Mouse (Mus musculus) frontal cortex, adult 2 months (tissue): ENCODE data around the gene Lpar2. TPM values are rescaled to one million over a fixed set of nuclear protein-coding genes. Genes with fewer than 3 reads are reported as not detected.
A peak's percentile ranks its signal among the peaks of the same experiment; 100 is the strongest.

Experiments used
- DNase-seq, 2 experiments: peaks; one replicate each; pipeline ENCODE4 v3.0.0; 2022; ENCODE audit warnings: low spot score in 1 of 2; ENCODE audit errors: extremely low spot score in 1 of 2
- polyA plus RNA-seq: library from polyadenylated mRNA; depleted of rRNA; stranded (reverse); fragments of >200 nt; gene quantifications from 2 replicates; pipeline ENCODE4 v1.2.3, GENCODE M21; 2012; rRNA removed

The Lpar2 gene
- polyA plus RNA-seq, 1 experiment, result 0.76 TPM

DNA sequence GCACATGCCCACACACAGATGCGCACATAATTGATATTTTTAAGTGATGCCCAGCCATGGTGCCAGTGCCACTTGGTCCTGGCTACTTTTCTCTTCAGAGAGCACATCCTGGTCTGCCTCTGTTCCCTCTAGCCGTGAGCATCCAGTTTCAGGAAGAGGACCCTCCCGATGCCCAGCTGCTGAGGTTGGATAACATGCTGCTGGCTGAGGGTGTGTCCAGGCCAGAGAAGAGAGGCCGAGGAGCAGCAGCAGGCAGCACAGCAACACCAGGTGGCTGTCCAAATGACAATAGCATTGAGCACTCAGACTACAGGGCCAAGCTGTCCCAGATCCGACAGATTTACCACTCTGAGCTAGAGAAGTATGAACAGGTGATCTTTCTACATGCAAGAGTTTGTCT is 42.0 kb downstream of the Lpar2 start:
- DNase-seq, result no peak

DNA sequence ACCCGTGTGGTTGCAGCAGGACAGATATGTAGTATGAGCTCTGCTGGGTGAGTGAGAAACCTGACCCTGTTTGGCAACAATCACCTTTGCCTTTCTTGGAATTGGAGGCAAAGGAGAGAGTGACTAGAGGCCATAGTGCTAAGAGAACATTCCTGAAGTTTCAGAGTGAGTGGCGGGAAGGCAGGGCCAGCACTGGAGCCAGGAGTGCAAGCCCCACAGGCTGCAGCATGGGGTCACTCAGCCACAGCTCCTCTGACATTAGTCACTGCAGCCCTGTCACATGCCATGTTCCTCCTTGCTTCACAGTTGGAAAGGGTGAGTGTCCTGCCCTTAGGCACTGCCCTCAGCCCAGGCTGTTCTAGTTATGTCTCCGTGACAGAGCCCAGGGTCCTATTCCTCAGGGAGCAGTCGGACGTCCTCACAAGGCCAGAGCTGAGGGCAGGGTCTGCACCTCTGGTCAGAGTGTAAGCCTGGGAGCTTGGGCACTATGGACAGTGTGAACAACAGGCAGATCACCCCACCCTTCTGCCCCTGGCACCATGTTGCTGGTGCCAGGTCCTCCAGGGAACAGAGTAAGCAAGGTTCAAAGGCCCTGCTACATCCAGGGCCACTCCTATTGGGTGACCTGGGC is 45.6 kb downstream of the Lpar2 start:
- DNase-seq, result no peak

GRCm38 (mm10) chr8:69870003-69870765 is 48.0 kb downstream of the Lpar2 start:
- no peak for DNase-seq

DNA sequence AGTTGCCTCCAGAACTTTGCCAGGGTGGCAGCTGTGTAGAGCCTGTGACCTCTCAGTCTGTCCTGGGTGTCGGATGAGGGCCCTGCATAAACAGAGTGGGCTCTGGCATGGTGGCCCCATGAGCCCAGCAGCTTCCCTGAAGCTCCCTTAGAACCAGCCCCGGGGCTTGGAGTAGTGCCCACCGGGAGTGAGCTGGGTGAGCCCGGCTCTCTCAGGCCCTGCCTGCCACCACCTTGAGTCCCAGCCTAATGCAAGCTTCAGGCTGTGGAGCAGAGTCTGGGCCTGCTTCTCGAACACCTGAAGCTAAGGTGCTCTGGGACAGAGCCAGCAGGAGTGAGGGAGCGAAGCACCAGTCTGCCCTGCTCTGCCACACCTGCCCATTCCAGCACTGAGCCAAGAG is 48.7 kb downstream of the Lpar2 start:
- DNase-seq, result no peak

DNA sequence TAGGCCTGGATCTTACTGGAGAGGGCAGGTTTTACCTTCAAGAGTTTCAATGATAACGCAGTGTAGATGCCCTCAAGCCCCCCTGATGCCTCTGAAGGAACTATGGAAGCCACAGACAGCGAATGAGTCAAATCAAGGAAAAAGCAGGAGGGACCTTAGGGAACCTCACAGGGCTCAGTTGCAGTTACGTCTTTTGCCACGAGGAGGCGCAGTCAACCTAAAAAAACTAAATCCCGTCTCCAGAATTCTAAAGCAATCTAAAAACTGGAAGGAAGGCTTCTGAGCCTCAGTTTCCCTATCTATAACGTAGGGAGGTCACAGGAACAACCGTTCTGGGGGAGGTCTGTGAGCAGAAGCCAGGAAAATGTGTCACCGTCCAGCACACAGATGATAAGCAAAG is 51.9 kb downstream of the Lpar2 start:
- peak in 1 of 2 experiments; percentile 90 for DNase-seq

- no peak for DNase-seq
These were observed 52.4 kb downstream of the Lpar2 start for GRCm38 (mm10) chr8:69874654-69875053.

DNA sequence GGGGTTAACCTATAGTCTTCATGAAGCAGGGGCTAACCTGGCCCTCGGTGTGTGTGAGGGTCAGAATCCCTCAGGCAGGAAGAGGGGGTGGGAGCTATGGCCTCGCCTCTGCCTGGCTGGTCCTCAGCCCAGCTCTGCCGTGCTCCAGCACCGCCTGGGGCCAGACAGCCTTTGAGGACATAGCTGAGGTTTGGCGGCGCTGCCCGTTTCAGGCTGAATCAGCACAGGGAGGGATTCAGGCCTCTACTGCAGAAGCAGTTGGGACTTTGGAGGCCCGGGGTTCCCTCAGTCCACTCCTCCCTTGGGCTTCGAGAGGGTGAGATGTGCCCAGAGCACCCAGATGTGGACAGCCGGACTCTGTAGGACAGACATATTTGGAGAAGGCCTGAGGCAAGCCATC is 53.9 kb downstream of the Lpar2 start:
- DNase-seq, result no peak

- DNase-seq, result no peak
These were observed 54.7 kb downstream of the Lpar2 start for GRCm38 (mm10) chr8:69876967-69877366.

- DNase-seq, result no peak
These were observed 55.2 kb downstream of the Lpar2 start for GRCm38 (mm10) chr8:69877396-69877795.

DNA sequence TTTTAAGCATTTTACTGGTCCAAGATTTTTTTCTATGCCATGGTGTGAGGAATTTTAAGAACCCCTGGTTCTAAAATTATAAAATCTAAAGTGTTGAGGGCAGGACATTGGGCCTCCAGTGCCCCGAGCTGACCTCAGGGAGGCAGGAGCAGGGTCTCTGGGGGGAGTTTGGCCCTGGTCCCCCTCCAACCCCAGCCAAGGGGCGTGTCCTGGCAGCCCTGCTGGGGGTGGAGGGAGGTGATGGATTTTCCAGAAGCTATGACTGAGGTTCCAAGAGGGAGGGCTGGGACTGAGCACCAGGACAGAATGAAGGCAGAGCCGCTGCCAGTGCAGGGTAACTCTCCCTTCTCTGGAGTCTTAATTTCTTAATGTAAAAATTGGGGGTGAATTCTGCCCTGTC is 55.8 kb downstream of the Lpar2 start:
- DNase-seq, result no peak

DNA sequence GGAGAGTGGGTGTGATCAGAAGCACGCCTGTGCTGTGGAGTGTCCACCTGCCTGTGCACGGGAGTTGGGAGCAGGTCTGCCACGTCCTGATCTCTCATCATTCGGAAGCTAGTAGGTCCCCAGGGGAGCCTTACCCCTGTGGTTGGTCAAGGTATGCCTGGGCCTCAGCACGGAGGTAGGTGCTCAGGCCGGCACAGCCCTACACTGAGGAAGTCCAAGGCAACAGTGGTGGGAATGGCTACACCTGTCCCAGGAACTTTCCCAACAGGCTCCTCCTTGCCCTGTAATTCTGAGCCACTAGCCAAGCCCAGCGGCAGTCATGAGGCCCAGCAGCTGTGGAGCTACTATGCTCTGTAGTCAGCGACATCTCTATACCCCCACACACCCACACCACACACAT is 57.4 kb downstream of the Lpar2 start:
- DNase-seq, result no peak

Other genes with a start within 250 kb of the Lpar2 start
- gene Zfp868, start 196.9 kb upstream of the Lpar2 start, polyA plus RNA-seq, result 12.6 and 15.7 TPM in 2 replicates
- 2.7 and 2.9 TPM in 2 replicates for gene Zfp964, start 167.9 kb upstream of the Lpar2 start, polyA plus RNA-seq
- 20.2 and 20.4 TPM in 2 replicates for gene Zfp869, start 111.7 kb upstream of the Lpar2 start, polyA plus RNA-seq
- 6.9 and 7.4 TPM in 2 replicates for gene Zfp963, start 72.5 kb upstream of the Lpar2 start, polyA plus RNA-seq
- 0.92 TPM in 1 of 2 replicates, not detected in the other for gene Gm20422, start 47.5 kb upstream of the Lpar2 start, polyA plus RNA-seq
- 50.6 and 51.6 TPM in 2 replicates for gene Atp13a1, start 31.3 kb upstream of the Lpar2 start, polyA plus RNA-seq
- gene Zfp866, start 31.3 kb upstream of the Lpar2 start, polyA plus RNA-seq, result 22.4 and 23.2 TPM in 2 replicates
- 14.3 and 16.9 TPM in 2 replicates for gene Gmip, start 13.8 kb upstream of the Lpar2 start, polyA plus RNA-seq
- 40.0 and 45.6 TPM in 2 replicates for gene Pbx4, start 10.1 kb downstream of the Lpar2 start, polyA plus RNA-seq
- gene Cilp2, start 65.3 kb downstream of the Lpar2 start, polyA plus RNA-seq, result 1.4 and 1.9 TPM in 2 replicates
- gene Tssk6, start 79.8 kb downstream of the Lpar2 start, polyA plus RNA-seq, result 0.22 and 0.46 TPM in 2 replicates
- 189 and 193 TPM in 2 replicates for gene Ndufa13, start 80.1 kb downstream of the Lpar2 start, polyA plus RNA-seq
- gene Yjefn3, start 80.3 kb downstream of the Lpar2 start, polyA plus RNA-seq, result 41.1 and 45.9 TPM in 2 replicates
- 28.6 and 31.0 TPM in 2 replicates for gene Gatad2a, start 174.0 kb downstream of the Lpar2 start, polyA plus RNA-seq
- 93.1 and 102 TPM in 2 replicates for gene Mau2, start 220.3 kb downstream of the Lpar2 start, polyA plus RNA-seq
- gene Sugp1, start 220.4 kb downstream of the Lpar2 start, polyA plus RNA-seq, result 36.5 and 40.8 TPM in 2 replicates